Mouse (Mus musculus) left cerebral cortex, postnatal 25 days (tissue): ENCODE results near the gene Commd3. TPM values are rescaled to one million over a fixed set of nuclear protein-coding genes. Genes with fewer than 3 reads are reported as not detected.

Experiments used
- DNase-seq, 2 experiments: peaks; one replicate each; pipeline ENCODE4 v3.0.0; 2022; ENCODE audit warnings: low spot score in 2 of 2, mixed read lengths in 1 of 2
- intact Hi-C: fragments of 180-260 bp; cut with DNase I; formaldehyde crosslinking; loops from one replicate; pipeline ENCODE4 v1.15.1; 2025
- total RNA-seq, 2 experiments: library from RNA; stranded (reverse); gene quantifications; 2 replicates each; pipeline ENCODE4 v1.2.3; 2021

Commd3 gene
- total RNA-seq, 2 experiments from 2014 or later, result 84.9 to 92.7 TPM

GRCm38 (mm10) chr2:18698663-18699385 lies 26.6 kb downstream of the Commd3 start:
- intact Hi-C loops, result loop anchor here (10.0 kb wide), 1 partner anchor 646 kb away; no protein-coding TSS in a partner anchor
- DNase-seq, result no peak

- DNase-seq, result no peak
- intact Hi-C loops, result loop anchor here (10.0 kb wide), 1 partner anchor 645 kb away; no protein-coding TSS in a partner anchor
These were observed 27.3 kb downstream of the Commd3 start for GRCm38 (mm10) chr2:18699401-18699990.

GRCm38 (mm10) chr2:18710356-18710755 lies 38.2 kb downstream of the Commd3 start:
- intact Hi-C loops, result no loop called here
- peak in 1 of 2 experiments; percentile 56 for DNase-seq

GRCm38 (mm10) chr2:18713071-18713470 lies 40.9 kb downstream of the Commd3 start:
- intact Hi-C loops, result no loop called here
- no peak for DNase-seq

GRCm38 (mm10) chr2:18714337-18714736 lies 42.2 kb downstream of the Commd3 start:
- DNase-seq, result no peak

GRCm38 (mm10) chr2:18718521-18718920 lies 46.3 kb downstream of the Commd3 start:
- no peak for DNase-seq
- intact Hi-C loops, result no loop called here

More at GRCm38 (mm10) chr2:18714337-18714736, 42.2 kb downstream of the Commd3 start:
- intact Hi-C loops, result no loop called here

GRCm38 (mm10) chr2:18722208-18722830 lies 50.1 kb downstream of the Commd3 start:
- intact Hi-C loops, result no loop called here
- DNase-seq, result no peak

- DNase-seq, result no peak
- intact Hi-C loops, result no loop called here
These were observed 52.3 kb downstream of the Commd3 start for GRCm38 (mm10) chr2:18724462-18724861.

Other genes with a start within 250 kb of the Commd3 start
- 10 to 100 TPM; 43.9 to 46.6 TPM for gene Bmi1, start 4.6 kb downstream of the Commd3 start, total RNA-seq
- gene Spag6, start 21.6 kb downstream of the Commd3 start, total RNA-seq, result 1 to 10 TPM; 5.4 to 6.0 TPM